Mouse (Mus musculus): ENCODE data around the gene Rpa2.
"Not testable (repeated sequence)": the region's sequence is repeated elsewhere in the genome, so short reads cannot be mapped to it uniquely, and the experiment has no call there.

Rpa2 gene

GRCm38 (mm10) chr4:132762602-132763001 is 5.5 kb upstream of the Rpa2 start:
- no peak for DNase-seq (ENCODE audit: low spot score in 2 of 2)

- DNase-seq (ENCODE audit: low spot score in 2 of 2), result not testable (repeated sequence)
Observed at GRCm38 (mm10) chr4:132763125-132763524, 5.0 kb upstream of the Rpa2 start.

GRCm38 (mm10) chr4:132771776-132772175 is 3.6 kb downstream of the Rpa2 start:
- no peak for DNase-seq (ENCODE audit: low spot score in 2 of 2)

- DNase-seq (ENCODE audit: low spot score in 2 of 2), result no peak
Observed at GRCm38 (mm10) chr4:132774905-132775304, 6.8 kb downstream of the Rpa2 start.

GRCm38 (mm10) chr4:132776764-132777163 is 8.6 kb downstream of the Rpa2 start:
- peak in 1 of 2 experiments; percentile 65 for DNase-seq (ENCODE audit: low spot score in 2 of 2)

- DNase-seq (ENCODE audit: low spot score in 2 of 2), result no peak
Observed at GRCm38 (mm10) chr4:132778562-132779201, 10.6 kb downstream of the Rpa2 start.

- DNase-seq (ENCODE audit: low spot score in 2 of 2), result peak in 1 of 2 experiments; percentile 59
Observed at GRCm38 (mm10) chr4:132780288-132780687, 12.2 kb downstream of the Rpa2 start.

- no peak for DNase-seq (ENCODE audit: low spot score in 2 of 2)
Observed at GRCm38 (mm10) chr4:132783732-132784131, 15.6 kb downstream of the Rpa2 start.

- DNase-seq (ENCODE audit: low spot score in 2 of 2), result no peak
Observed at GRCm38 (mm10) chr4:132785228-132785627, 17.1 kb downstream of the Rpa2 start.

- DNase-seq (ENCODE audit: low spot score in 2 of 2), result no peak
Observed at GRCm38 (mm10) chr4:132789731-132790130, 21.6 kb downstream of the Rpa2 start.

- DNase-seq (ENCODE audit: low spot score in 2 of 2), result not testable (repeated sequence)
Observed at GRCm38 (mm10) chr4:132793322-132794004, 25.3 kb downstream of the Rpa2 start.

GRCm38 (mm10) chr4:132794028-132794427 is 25.9 kb downstream of the Rpa2 start:
- DNase-seq (ENCODE audit: low spot score in 2 of 2), result no peak

GRCm38 (mm10) chr4:132794760-132795159 is 26.6 kb downstream of the Rpa2 start:
- DNase-seq (ENCODE audit: low spot score in 2 of 2), result no peak

GRCm38 (mm10) chr4:132795171-132795570 is 27.0 kb downstream of the Rpa2 start:
- no peak for DNase-seq (ENCODE audit: low spot score in 2 of 2)

- peak; percentile 67 to 79 for DNase-seq (ENCODE audit: low spot score in 2 of 2)
Observed at GRCm38 (mm10) chr4:132796196-132796886, 28.2 kb downstream of the Rpa2 start, which contains the start of gene Themis2. Gene Themis2, minus strand, starts transcription at chr4:132796387.

- no peak for DNase-seq (ENCODE audit: low spot score in 2 of 2)
Observed at GRCm38 (mm10) chr4:132797461-132797860, 29.3 kb downstream of the Rpa2 start.

GRCm38 (mm10) chr4:132798028-132798427 is 29.9 kb downstream of the Rpa2 start:
- DNase-seq (ENCODE audit: low spot score in 2 of 2), result no peak

GRCm38 (mm10) chr4:132798666-132799065 is 30.5 kb downstream of the Rpa2 start:
- not testable (repeated sequence) for DNase-seq (ENCODE audit: low spot score in 2 of 2)

- DNase-seq (ENCODE audit: low spot score in 2 of 2), result no peak
Observed at GRCm38 (mm10) chr4:132799845-132800244, 31.7 kb downstream of the Rpa2 start.

GRCm38 (mm10) chr4:132801176-132802077 is 33.3 kb downstream of the Rpa2 start:
- DNase-seq (ENCODE audit: low spot score in 2 of 2), result no peak

- peak; percentile 61 to 82 for DNase-seq (ENCODE audit: low spot score in 2 of 2)
Observed at GRCm38 (mm10) chr4:132802171-132802637, 34.1 kb downstream of the Rpa2 start.

Data from heart, adult 9 months (tissue).